Mouse (Mus musculus): ENCODE data around the gene Zfp292. TPM values are rescaled to one million over a fixed set of nuclear protein-coding genes. Genes with fewer than 3 reads are reported as not detected.

The Zfp292 gene
- polyA plus RNA-seq, 1 experiment from 2014 or later: 24.5 TPM

- Histone ChIP-seq H3K4me3 (ENCODE audit: low read depth, low read length) (peak overlapping the region; percentile 93), H3K27ac (ENCODE audit: low read depth) (peak overlapping the region; percentile 99), H3K27me3 (ENCODE audit: insufficient read depth, low read length) (0 out of 2 replicates have a peak, but pooled peaks cover under 1% of the 10 kb centered on the region), H3K4me2 (peak overlapping the region; percentile 84), H3K9me3 (ENCODE audit: low read depth, low read length) (no peaks in the 10 kb centered on the region), H3K4me1 (ENCODE audit: insufficient read depth) (peaks cover 13% of the 10 kb centered on the region; the same call in 1 of the 2 replicates), H3K9ac (peak overlapping the region; percentile 98), H3K36me3 (ENCODE audit: insufficient read depth) (no peaks in the 10 kb centered on the region)
- DNase-seq (peak; percentile 33), ATAC-seq (ENCODE audit: insufficient read depth) (no peak)
- 17% methylated on average over 16 of the region's 16 CpGs for whole genome bisulfite sequencing
- TF ChIP-seq CTCF (IDR thresholded peaks at IDR 0.05; ENCODE audit: low read depth): no peak
These were observed 738 bp upstream of the Zfp292 start for GRCm38 (mm10) chr4:34883366-34884029.

- H3K9me3 ChIP-seq (ENCODE audit: low read depth, low read length): no peaks in the 10 kb centered on the region
- peak overlapping the region; percentile 99 for H3K27ac ChIP-seq (ENCODE audit: low read depth)
- TF ChIP-seq CTCF (IDR thresholded peaks at IDR 0.05; ENCODE audit: low read depth): no peak
- H3K9ac ChIP-seq: peak overlapping the region; percentile 98
- H3K4me2 ChIP-seq: peak overlapping the region; percentile 84
- under 1% methylated on average over 39 of the region's 58 CpGs for WGBS
- peaks cover 10% of the 10 kb centered on the region; the same call in 1 of the 2 replicates for H3K4me1 ChIP-seq (ENCODE audit: insufficient read depth)
- peak; percentile 83 for DNase-seq
- no peaks in the 10 kb centered on the region for H3K36me3 ChIP-seq (ENCODE audit: insufficient read depth)
- ATAC-seq (ENCODE audit: insufficient read depth): peak; percentile 71
- no peaks in the 10 kb centered on the region for H3K27me3 ChIP-seq (ENCODE audit: insufficient read depth, low read length)
- H3K4me3 ChIP-seq (ENCODE audit: low read depth, low read length): peak overlapping the region; percentile 93
These were observed 430 bp downstream of the Zfp292 start for GRCm38 (mm10) chr4:34882291-34882769.

GRCm38 (mm10) chr4:34881851-34882250 lies 909 bp downstream of the Zfp292 start:
- peaks cover 10% of the 10 kb centered on the region; the same call in 1 of the 2 replicates for H3K4me1 ChIP-seq (ENCODE audit: insufficient read depth)
- peak overlapping the region; percentile 98 for H3K9ac ChIP-seq
- DNase-seq (peak; percentile 27), ATAC-seq (ENCODE audit: insufficient read depth) (no peak)
- 9% methylated on average over 4 of the region's 4 CpGs for WGBS
- H3K9me3 ChIP-seq (ENCODE audit: low read depth, low read length): no peaks in the 10 kb centered on the region
- peak overlapping the region; percentile 84 for H3K4me2 ChIP-seq
- H3K4me3 ChIP-seq (ENCODE audit: low read depth, low read length): peak overlapping the region; percentile 93
- H3K27ac ChIP-seq (ENCODE audit: low read depth): peak overlapping the region; percentile 99
- no peak for TF ChIP-seq CTCF (IDR thresholded peaks at IDR 0.05; ENCODE audit: low read depth)
- no peaks in the 10 kb centered on the region for H3K27me3 ChIP-seq (ENCODE audit: insufficient read depth, low read length)
- H3K36me3 ChIP-seq (ENCODE audit: insufficient read depth): no peaks in the 10 kb centered on the region

DNA sequence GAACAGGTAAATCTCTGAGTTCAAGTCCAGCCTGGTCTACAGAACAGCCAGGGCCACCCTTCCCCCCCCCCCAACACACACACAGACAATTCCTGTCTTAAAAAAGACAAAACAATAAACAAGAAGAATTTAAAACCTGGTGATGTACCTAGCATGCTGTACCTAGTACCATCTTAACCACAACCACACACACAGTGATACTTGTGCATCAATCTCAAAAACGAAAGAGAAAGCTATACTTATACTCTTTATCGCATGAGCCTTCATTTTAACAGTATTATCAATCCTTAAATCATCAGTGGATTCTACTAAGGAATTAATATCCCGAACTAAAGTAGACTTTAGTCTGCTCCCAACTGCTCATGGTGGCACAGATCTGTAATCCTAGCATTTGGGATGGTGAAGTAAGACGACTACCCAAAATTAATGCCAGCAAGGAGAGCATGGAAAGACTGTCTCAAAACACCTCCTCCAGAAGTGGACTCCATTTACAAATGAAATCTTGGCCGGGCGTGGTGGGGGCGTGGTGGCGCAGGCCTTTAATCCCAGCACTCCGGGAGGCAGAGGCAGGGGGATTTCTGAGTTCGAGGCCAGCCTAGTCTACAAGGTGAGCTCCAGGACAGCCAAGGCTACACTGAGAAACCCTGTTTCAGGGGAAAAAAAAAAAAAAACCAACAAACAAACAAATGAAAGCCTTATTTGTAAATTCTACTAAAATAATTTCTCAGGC lies 1.7 kb downstream of the Zfp292 start:
- 83% methylated on average over 10 of the region's 10 CpGs for WGBS
- Histone ChIP-seq H3K9me3 (ENCODE audit: low read depth, low read length) (no peaks in the 10 kb centered on the region; the same call in 1 of the 2 replicates), H3K36me3 (ENCODE audit: insufficient read depth) (no peaks in the 10 kb centered on the region), H3K4me1 (ENCODE audit: insufficient read depth) (peaks cover 10% of the 10 kb centered on the region; the same call in 1 of the 2 replicates), H3K4me2 (peak overlapping the region; percentile 84), H3K4me3 (ENCODE audit: low read depth, low read length) (peak overlapping the region; percentile 93), H3K27ac (ENCODE audit: low read depth) (no peak overlapping the region), H3K9ac (peak overlapping the region; percentile 98), H3K27me3 (ENCODE audit: insufficient read depth, low read length) (no peaks in the 10 kb centered on the region)
- no peak for TF ChIP-seq CTCF (IDR thresholded peaks at IDR 0.05; ENCODE audit: low read depth)
- DNase-seq (no peak), ATAC-seq (ENCODE audit: insufficient read depth) (no peak)

- no peak overlapping the region for H3K9ac ChIP-seq
- TF ChIP-seq CTCF (IDR thresholded peaks at IDR 0.05; ENCODE audit: low read depth): no peak
- H3K4me3 ChIP-seq (ENCODE audit: low read depth, low read length): no peak overlapping the region
- no peaks in the 10 kb centered on the region; the same call in 1 of the 2 replicates for H3K9me3 ChIP-seq (ENCODE audit: low read depth, low read length)
- DNase-seq: no peak
- H3K27me3 ChIP-seq (ENCODE audit: insufficient read depth, low read length): no peaks in the 10 kb centered on the region
- H3K4me1 ChIP-seq (ENCODE audit: insufficient read depth): no peaks in the 10 kb centered on the region
- H3K36me3 ChIP-seq (ENCODE audit: insufficient read depth): no peaks in the 10 kb centered on the region
- H3K4me2 ChIP-seq: no peak overlapping the region
- no peak overlapping the region for H3K27ac ChIP-seq (ENCODE audit: low read depth)
- ATAC-seq (ENCODE audit: insufficient read depth): no peak
- 75% methylated on average over 1 of the region's 1 CpGs for WGBS
These were observed 8.5 kb downstream of the Zfp292 start for GRCm38 (mm10) chr4:34874234-34874633.

DNA sequence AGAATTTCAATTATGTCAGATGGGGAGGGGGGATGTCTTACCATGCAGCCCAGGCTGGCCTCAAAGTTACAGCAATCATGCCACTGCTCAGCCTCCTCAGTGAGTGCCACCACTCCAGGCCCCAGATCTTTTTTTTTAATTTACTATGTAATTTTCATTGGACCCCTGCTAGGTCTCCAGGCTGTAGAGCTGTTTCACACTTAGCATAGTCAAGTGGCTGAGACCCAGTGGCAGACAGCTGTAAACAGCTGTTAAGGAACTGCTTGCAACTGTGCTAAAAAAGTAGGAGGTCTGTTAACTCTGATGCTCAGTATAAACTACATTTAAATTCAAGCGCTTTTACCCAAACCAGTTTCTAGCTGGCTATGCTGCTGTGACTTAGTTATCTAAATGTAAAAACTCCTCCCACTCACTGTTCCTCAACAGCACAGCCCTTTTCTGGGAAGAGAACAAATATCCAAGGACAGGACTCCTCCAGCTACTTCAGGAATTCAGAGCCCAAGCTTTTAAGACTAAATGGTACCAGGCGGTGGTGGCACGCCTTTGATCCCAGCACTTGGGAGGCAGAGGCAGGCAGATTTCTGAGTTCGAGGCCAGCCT lies 9.8 kb downstream of the Zfp292 start:
- no peaks in the 10 kb centered on the region; the same call in 1 of the 2 replicates for H3K9me3 ChIP-seq (ENCODE audit: low read depth, low read length)
- H3K36me3 ChIP-seq (ENCODE audit: insufficient read depth): no peaks in the 10 kb centered on the region
- no peak overlapping the region for H3K4me3 ChIP-seq (ENCODE audit: low read depth, low read length)
- peak; percentile 74; the same call in 1 of the 2 replicates for ATAC-seq (ENCODE audit: insufficient read depth)
- DNase-seq: peak; percentile 65
- 85% methylated on average over 4 of the region's 4 CpGs for WGBS
- no peak overlapping the region for H3K4me2 ChIP-seq
- no peak for TF ChIP-seq CTCF (IDR thresholded peaks at IDR 0.05; ENCODE audit: low read depth)
- no peaks in the 10 kb centered on the region for H3K27me3 ChIP-seq (ENCODE audit: insufficient read depth, low read length)
- H3K27ac ChIP-seq (ENCODE audit: low read depth): no peak overlapping the region
- no peak overlapping the region for H3K9ac ChIP-seq
- no peaks in the 10 kb centered on the region for H3K4me1 ChIP-seq (ENCODE audit: insufficient read depth)

Measured in lung, embryonic 14.5 days (tissue).